Mouse (Mus musculus) 416B (cell line): ENCODE data around the gene Casc3.

ENCODE experiments used
- DNase-seq: peaks from one replicate; pipeline ENCODE4 v3.0.0; 2011; ENCODE audit warnings: low read depth

Casc3 gene

DNA sequence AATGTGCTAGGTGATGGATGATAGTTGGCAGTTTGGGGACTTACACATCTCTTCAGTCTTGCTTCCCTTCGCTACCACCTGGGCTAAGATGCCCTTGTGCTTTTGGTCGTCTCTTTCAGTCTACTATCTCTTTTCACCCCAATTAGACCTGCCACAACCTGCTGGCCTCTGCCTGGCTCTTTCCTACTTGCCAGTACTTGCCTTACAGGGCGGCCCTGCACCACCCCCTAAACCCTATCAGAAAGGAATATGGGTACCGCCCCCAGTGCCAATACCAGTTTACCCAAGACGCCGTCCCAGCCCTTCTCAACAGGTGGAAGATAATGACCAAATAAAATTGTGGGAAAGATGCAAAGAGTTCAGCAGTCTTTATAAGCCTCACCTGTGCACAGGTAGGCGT is 31.4 kb downstream of the Casc3 start:
- DNase-seq, result no peak

- DNase-seq, result peak; percentile 84
These were observed 32.0 kb downstream of the Casc3 start, which contains the start of gene Rapgefl1 for GRCm38 (mm10) chr11:98836651-98837141. TSS of gene Rapgefl1 (plus strand) at chr11:98836785.

GRCm38 (mm10) chr11:98837231-98837704 is 32.6 kb downstream of the Casc3 start:
- no peak for DNase-seq

GRCm38 (mm10) chr11:98837917-98838316 is 33.2 kb downstream of the Casc3 start:
- DNase-seq, result no peak

- DNase-seq, result no peak
These were observed 33.8 kb downstream of the Casc3 start for GRCm38 (mm10) chr11:98838512-98838911.

DNA sequence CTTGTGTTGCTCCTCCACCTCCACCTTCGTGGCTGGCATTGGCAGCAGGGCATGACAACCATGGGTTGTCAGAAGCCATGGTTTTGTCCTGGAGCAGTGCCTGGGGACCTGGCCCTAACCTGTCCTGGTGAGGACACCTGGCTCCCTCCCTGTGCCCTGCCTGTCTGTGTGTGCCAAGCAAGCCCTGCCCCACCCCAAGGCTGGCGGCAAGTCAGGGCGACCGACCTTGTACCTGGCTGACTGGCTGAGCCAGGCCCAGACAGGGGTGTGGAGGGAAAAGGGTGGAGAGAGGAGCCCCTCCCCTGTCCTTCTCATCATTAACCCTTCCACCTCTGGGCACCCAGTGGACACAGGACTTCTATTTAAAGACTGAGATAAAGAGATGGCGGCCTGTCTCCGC is 34.7 kb downstream of the Casc3 start:
- DNase-seq, result no peak

DNA sequence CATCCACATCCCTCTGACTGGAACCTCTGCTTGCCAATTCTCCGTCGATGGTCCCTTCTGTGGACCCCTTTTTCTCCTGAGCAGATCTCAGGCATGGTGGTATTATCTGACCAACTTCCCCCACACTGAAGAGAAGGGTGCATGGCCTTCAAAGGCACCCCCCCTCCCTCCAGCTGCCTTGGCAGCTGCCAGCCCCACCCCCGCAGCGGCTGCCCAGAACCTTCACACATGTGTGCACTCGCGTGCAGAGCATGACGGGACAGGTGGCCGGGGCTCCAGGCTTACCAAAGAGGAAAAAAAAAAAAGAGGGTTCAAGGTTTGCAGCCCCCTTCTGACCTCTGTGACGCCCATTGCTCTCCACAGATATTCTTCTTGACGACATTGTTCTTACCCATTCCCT is 35.2 kb downstream of the Casc3 start:
- no peak for DNase-seq

GRCm38 (mm10) chr11:98846016-98846415 is 41.3 kb downstream of the Casc3 start:
- DNase-seq, result no peak

DNA sequence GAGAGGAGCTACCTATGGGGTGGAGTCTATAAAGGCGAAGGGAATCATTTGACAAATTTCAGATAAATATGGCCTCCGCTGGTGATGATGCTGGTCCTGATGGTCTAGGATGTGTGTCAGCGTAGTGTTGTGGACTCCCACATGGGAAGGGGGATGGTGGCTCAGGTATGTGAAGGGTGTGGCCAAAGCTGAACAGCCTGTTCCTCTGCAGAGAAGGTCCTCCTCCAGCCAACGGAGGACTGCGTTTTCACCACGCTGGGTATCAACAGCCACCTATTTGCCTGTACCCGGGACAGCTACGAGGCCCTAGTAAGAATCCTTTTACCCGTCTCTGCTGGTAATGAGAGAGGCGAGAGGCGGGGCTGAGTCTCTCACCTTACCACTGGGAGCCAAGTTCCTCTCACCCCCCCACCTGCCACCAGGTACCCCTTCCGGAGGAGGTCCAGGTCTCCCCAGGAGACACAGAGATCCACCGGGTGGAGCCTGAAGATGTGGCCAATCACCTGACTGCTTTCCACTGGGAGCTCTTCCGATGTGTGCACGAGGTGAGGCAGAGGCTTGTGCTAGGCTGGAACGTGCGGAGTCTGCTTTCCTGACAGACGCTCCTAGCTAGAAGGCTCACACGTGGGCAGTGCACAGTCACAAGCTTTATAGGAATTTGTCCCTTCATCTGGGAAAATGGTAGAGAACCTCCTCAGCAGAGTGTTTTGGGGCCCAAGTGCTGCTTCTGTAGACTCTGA is 42.3 kb downstream of the Casc3 start:
- DNase-seq, result no peak

- no peak for DNase-seq
These were observed 44.6 kb downstream of the Casc3 start for GRCm38 (mm10) chr11:98849196-98849894.

GRCm38 (mm10) chr11:98850100-98851093 is 45.7 kb downstream of the Casc3 start:
- no peak for DNase-seq

DNA sequence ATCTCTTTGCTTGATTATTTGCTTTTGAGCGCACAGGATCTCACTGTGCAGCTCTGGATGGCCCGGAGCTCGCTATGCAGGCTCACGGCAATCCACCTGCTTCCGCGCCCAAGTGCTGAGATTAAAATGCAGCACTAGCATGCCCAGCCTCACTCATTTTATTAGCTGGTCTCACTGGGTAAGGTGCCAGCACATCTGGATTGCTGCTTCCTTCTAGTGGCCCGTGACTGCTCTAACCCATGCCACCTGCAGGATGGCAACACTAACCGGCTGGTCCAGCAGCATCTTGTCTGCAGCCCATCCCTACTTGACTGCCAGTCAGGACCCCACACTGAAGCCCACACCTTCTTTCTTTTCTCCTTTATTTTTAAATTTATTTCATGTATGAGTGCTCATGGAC is 49.4 kb downstream of the Casc3 start:
- DNase-seq, result no peak

GRCm38 (mm10) chr11:98854659-98855058 is 50.0 kb downstream of the Casc3 start:
- DNase-seq, result no peak

DNA sequence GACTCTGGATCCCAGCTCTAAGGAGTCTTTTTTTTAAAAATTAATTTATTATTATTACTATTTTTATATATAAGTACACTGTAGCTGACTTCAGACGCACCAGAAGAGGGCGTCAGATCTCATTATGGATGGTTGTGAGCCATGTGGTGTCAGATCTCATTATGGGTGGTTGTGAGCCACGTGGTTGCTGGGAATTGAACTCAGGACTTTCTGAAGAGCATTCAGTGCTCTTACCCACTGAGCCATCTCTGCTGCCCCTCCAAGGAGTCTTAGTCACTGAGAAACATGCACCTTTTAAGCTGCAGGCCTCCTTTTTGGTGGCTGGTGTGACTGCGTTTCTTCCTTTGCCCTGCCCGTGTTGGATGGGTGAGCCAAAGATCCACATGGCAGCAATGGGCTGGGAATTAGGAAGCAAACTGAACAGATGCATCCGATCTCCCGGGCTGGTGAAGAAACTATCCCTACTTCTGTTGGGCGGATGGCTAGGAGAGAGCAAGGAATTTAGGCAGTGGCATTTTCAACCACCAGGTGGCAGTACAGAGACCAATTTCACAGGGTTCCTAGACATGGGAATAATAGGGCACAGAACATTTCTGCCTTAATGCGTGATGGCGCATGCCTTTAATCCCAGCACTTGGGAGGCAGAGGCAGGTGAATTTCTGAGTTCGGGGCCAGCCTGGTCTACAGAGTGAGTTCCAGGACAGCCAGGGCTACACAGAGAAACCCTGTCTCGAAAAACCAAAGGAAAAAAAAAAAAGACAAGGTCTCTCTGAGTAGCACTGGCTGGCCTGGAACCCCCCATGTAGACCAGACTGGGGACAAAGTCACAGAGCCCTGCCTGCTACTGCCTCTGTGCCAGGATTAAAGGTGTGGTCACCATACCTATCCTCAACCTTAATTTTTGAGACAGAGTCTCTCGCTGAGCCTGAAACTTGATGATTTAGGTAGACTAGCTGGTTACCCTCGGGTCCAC is 54.3 kb downstream of the Casc3 start:
- DNase-seq, result peak; percentile 88

DNA sequence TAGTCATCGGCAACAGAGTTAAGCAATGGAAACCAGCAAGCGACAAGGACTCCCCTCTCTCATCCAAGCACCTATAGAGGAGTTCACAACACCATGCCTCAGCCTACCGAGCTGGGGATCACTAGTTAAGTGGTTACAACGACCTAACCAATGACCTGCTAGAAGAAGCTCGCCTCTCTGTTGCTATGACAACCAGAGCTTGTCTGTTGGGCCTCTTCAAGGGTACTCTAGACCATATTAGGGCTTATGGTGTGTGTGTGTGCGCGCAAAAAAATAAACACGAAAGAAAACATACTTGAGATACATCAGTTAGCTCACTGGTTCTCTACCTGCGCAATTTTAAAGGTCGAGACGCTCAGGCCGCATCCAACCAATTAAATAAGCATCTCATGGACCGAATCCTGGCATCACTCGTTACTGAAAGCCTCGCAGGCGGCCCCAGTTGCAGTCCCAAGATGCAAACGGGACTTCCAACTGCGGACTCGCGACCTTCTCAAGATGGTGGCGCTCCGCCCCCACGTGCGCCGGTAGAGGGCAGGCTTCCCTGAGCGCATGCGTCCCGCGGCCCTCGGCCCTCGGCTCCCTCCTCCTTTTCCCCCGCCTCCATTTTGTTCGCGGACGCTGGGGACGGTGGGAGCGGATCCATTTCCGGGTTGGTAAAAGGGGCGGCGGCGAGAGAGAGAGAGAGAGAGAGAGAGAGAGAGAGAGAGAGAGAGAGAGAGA is 58.5 kb downstream of the Casc3 start, which contains the start of gene Wipf2:
Gene Wipf2 (plus strand): TSS at position 611 of the 723 bp plus-strand sequence.
- peak; percentile 95 for DNase-seq

- no peak for DNase-seq
These were observed 59.2 kb downstream of the Casc3 start for GRCm38 (mm10) chr11:98863751-98864429.

DNA sequence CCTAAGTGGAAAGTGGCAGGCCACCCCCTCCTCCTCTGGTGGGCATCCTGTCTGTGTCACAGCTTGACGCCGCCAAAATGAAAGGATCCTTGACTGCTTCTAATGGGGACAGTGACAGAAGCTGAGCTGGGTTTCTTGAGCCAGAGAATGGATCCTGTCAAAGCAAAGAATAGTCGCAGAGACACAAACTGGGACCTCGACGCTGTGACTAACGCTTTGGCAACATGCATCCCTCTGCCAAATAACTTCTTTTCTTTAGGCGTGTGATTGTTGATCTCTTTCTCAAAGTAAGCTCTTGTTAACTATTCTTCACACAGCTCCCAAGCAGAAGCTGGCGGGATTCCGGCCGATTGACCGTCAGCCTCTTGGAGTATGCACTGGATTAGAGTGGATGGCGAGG is 62.6 kb downstream of the Casc3 start:
- DNase-seq, result no peak

DNA sequence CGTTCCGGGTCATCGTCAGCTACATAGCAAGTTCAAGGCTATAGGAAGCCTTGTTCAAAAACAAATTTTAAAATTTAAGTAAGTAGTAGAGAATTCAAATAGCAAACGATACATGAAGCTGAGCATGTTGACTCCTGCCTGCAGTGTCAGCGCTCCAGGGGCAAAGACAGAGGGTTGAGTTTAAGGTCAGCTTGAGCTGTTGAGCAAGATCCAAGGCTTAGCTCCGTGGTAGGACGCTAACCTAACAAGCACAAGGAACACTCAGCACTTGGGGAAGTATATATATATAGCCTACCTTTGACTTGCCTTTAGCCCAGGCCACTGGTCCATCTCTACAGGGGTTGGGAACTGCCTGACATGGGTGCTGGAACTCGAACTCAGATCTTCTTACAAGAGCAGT is 65.2 kb downstream of the Casc3 start:
- peak; percentile 28 for DNase-seq

DNA sequence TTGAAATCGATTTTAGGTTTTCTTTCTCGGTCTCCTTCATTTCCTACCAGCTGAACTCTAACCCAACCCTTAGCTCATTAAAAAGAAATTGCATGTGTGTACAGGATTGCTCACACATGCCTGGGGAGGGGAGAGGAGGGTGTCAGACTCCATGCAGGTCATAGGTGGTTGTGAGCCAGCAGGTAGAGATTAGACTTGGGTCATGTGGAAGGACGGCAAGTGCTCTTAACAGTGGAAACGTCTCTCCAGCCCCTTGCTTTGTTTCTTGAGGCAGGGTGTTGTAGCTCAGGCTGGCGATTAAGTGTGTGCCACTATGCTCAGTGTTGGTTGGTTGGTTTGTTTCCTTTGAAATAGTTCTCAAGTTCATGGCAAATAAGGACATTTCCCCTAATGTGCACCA is 66.1 kb downstream of the Casc3 start:
- no peak for DNase-seq
